Mouse (Mus musculus) CH12.LX (cell line): ENCODE results near the gene Plekhg3. TPM values are rescaled to one million over a fixed set of nuclear protein-coding genes. Genes with fewer than 3 reads are reported as not detected.

Experiments
- DNase-seq: peaks from one replicate; pipeline ENCODE4 v3.0.0-alpha.2; 2013; ENCODE audit errors: extremely low read depth
- H3K27ac ChIP-seq: 2 replicates; pipeline ENCODE4 v1.5.1; 2012; ENCODE audit warnings: low read depth, mild to moderate bottlenecking, control low read depth, moderate library complexity; ENCODE audit not compliant: insufficient read depth
- H3K27me3 ChIP-seq: replicated peaks from 2 replicates; pipeline ENCODE3; 2012; ENCODE audit warnings: inconsistent platforms
- H3K36me3 ChIP-seq, 2 experiments: replicated peaks in 1 of 2; 2 replicates each; pipeline versions ENCODE3 to v1.6.1; 2012; ENCODE audit warnings: inconsistent platforms in 1 of 2, low read length in 1 of 2, mild to moderate bottlenecking in 1 of 2, mixed read lengths in 1 of 2, moderate library complexity in 1 of 2; ENCODE audit not compliant: control insufficient read depth in 1 of 2, insufficient read depth in 1 of 2
- H3K4me1 ChIP-seq, 2 experiments: 2 replicates each; pipeline ENCODE4 v1.6.1; 2012; ENCODE audit warnings: inconsistent platforms in 1 of 2, moderate library complexity in 1 of 2; ENCODE audit not compliant: insufficient read depth in 2 of 2, control insufficient read depth in 1 of 2
- H3K4me2 ChIP-seq: 2 replicates; pipeline ENCODE4 v1.6.1; 2012; ENCODE audit warnings: low read depth, mild to moderate bottlenecking, control low read depth; ENCODE audit not compliant: poor library complexity, insufficient read depth, severe bottlenecking
- H3K4me3 ChIP-seq, 3 experiments: fragments of 150-350 bp in 1 of 3; sonication (generic) in 1 of 3; replicated peaks in 1 of 3; 2 replicates each; pipeline versions ENCODE3 to v1.5.1; 2011 to 2012; ENCODE audit warnings: low read depth in 2 of 3, low read length in 2 of 3, mild to moderate bottlenecking in 2 of 3, moderate library complexity in 2 of 3, control low read depth in 1 of 3, improper control_type of control experiment in 1 of 3, inconsistent platforms in 1 of 3, mixed read lengths in 1 of 3; ENCODE audit not compliant: poor library complexity in 1 of 3
- H3K79me2 ChIP-seq: replicated peaks from 2 replicates; pipeline ENCODE4 v1.6.1; 2012; ENCODE audit warnings: mild to moderate bottlenecking, moderate library complexity; ENCODE audit not compliant: control insufficient read depth, poor library complexity, insufficient read depth, severe bottlenecking; ENCODE audit errors: extremely low read depth
- H3K9ac ChIP-seq: 2 replicates; pipeline ENCODE4 v1.6.1; 2012; ENCODE audit warnings: low read depth, mild to moderate bottlenecking, control low read depth, moderate library complexity; ENCODE audit not compliant: insufficient read depth
- H3K9me3 ChIP-seq: replicated peaks from 2 replicates; pipeline ENCODE3; 2012; ENCODE audit warnings: low read length, inconsistent platforms, mixed read lengths
- BHLHE40 ChIP-seq: IDR thresholded peaks from 2 replicates; pipeline ENCODE4 v1.6.1; 2011; ENCODE audit warnings: mild to moderate bottlenecking, low read depth, low read length, improper control_type of control experiment
- CHD2 ChIP-seq: IDR thresholded peaks from 2 replicates; pipeline ENCODE4 v1.6.1; 2011; ENCODE audit warnings: low read length, improper control_type of control experiment
- CTCF ChIP-seq, 2 experiments: IDR thresholded peaks in 1 of 2; conservative IDR thresholded peaks in 1 of 2; 2 replicates each; pipeline ENCODE4 v1.5.1; 2011 to 2012; ENCODE audit warnings: low read depth in 2 of 2, low read length in 2 of 2, improper control_type of control experiment in 1 of 2, inconsistent platforms in 1 of 2, mild to moderate bottlenecking in 1 of 2, moderate library complexity in 1 of 2
- JUND ChIP-seq: conservative IDR thresholded peaks from 2 replicates; pipeline ENCODE4 v1.6.1; 2011; ENCODE audit warnings: low read depth, low read length, improper control_type of control experiment
- KAT2A ChIP-seq: IDR thresholded peaks from 2 replicates; pipeline ENCODE4 v1.6.1; 2012; ENCODE audit warnings: low read length, improper control_type of control experiment, inconsistent platforms; ENCODE audit not compliant: insufficient replicate concordance
- MAX ChIP-seq: IDR thresholded peaks from 2 replicates; pipeline ENCODE4 v1.6.1; 2011; ENCODE audit warnings: low read length, improper control_type of control experiment
- POLR2A ChIP-seq: IDR thresholded peaks from 2 replicates; pipeline ENCODE4 v1.6.1; 2011; ENCODE audit warnings: low read depth, mild to moderate bottlenecking, improper control_type of control experiment, low read length
- TCF12 ChIP-seq: IDR thresholded peaks from 2 replicates; pipeline ENCODE4 v1.6.1; 2014; ENCODE audit warnings: low read depth, mild to moderate bottlenecking, inconsistent platforms, low read length, improper control_type of control experiment
- ZKSCAN1 ChIP-seq: IDR thresholded peaks from 2 replicates; pipeline ENCODE4 v1.6.1; 2012; ENCODE audit warnings: low read depth, inconsistent platforms, low read length, improper control_type of control experiment, borderline replicate concordance
- ZMIZ1 ChIP-seq: IDR thresholded peaks from 2 replicates; pipeline ENCODE4 v1.6.1; 2012; ENCODE audit warnings: low read depth, mild to moderate bottlenecking, inconsistent platforms, low read length, improper control_type of control experiment
- dilution Hi-C: fragments of 300-500 bp; cut with MboI; formaldehyde crosslinking; loops from 2 replicates; pipeline ENCODE4 v1.14.3; 2020; ENCODE audit warnings: low sequenced_read_pairs; ENCODE audit not compliant: extremely low pct_unique_long_range_greater_than_20kb, extremely low pct_ligation_motif_present
- in situ Hi-C: fragments of 300-500 bp; cut with MboI; formaldehyde crosslinking; loops from 3 replicates; pipeline ENCODE4 v1.14.3; 2019; ENCODE audit warnings: low sequenced_read_pairs, low pct_ligation_motif_present, low pct_unique_long_range_greater_than_20kb, mixed read lengths
- polyA plus RNA-seq: library from polyadenylated mRNA; unstranded; fragments of >175 nt; gene quantifications from 2 replicates; pipeline ENCODE4 v1.2.1, GENCODE M21; 2012; ENCODE audit warnings: low read depth; ENCODE audit not compliant: insufficient read length
- total RNA-seq, 2 experiments: library from RNA; depleted of rRNA; stranded (reverse); fragments of 300-350 nt in 1 of 2; fragments of >200 nt in 1 of 2; gene quantifications; 2 replicates each; pipeline ENCODE4 v1.2.3; 2012 to 2014

Gene Plekhg3
- total and polyA plus RNA-seq, 3 experiments = 0.04 to 6.1 (median 0.27) TPM

- Histone ChIP-seq H3K4me1 (no peaks in the 10 kb centered on the region), H3K79me2 (no peaks in the 10 kb centered on the region), H3K4me3 (no peak overlapping the region), H3K9ac (no peak overlapping the region), H3K27me3 (peaks cover 70% of the 10 kb centered on the region), H3K27ac (no peak overlapping the region), H3K36me3 (no peaks in the 10 kb centered on the region), H3K4me2 (no peak overlapping the region), H3K9me3 (no peaks in the 10 kb centered on the region)
- in situ Hi-C loops (no loop called here), dilution Hi-C loops (no loop called here)
- TF ChIP-seq CTCF (conservative IDR thresholded peaks at IDR 0.05 in 1 of 2, IDR thresholded peaks at IDR 0.05 in 1 of 2; ENCODE audit: low read depth in 2 of 2, low read length in 2 of 2) (no peak), ZKSCAN1 (no peak), ZMIZ1 (no peak), MAX (no peak), CHD2 (no peak), JUND (no peak), BHLHE40 (no peak), POLR2A (no peak), KAT2A (no peak), TCF12 (no peak)
- no peak for DNase-seq
Measured at GRCm38 (mm10) chr12:76623374-76623773, 92.7 kb downstream of the Plekhg3 start.

Other genes starting within 250 kb of the Plekhg3 start
- 0.38 and 0.67 TPM in 2 replicates for gene Akap5, start 206.0 kb upstream of the Plekhg3 start, total RNA-seq (2012; rRNA removed)
- 0.27 and 0.32 TPM in 2 replicates for gene Akap5, start 206.0 kb upstream of the Plekhg3 start, total RNA-seq (2014; rRNA removed)
- gene Akap5, start 206.0 kb upstream of the Plekhg3 start, polyA plus RNA-seq = 0.76 and 0.89 TPM in 2 replicates
- 7.3 TPM in 2 replicates for gene Zbtb25, start 161.3 kb upstream of the Plekhg3 start, total RNA-seq (2012; rRNA removed)
- 6.6 and 7.2 TPM in 2 replicates for gene Zbtb25, start 161.3 kb upstream of the Plekhg3 start, total RNA-seq (2014; rRNA removed)
- 8.5 and 18.7 TPM in 2 replicates for gene Zbtb25, start 161.3 kb upstream of the Plekhg3 start, polyA plus RNA-seq
- gene Zbtb1, start 160.6 kb upstream of the Plekhg3 start, total RNA-seq (2012; rRNA removed) = 6.4 and 7.5 TPM in 2 replicates
- 22.0 and 24.9 TPM in 2 replicates for gene Zbtb1, start 160.6 kb upstream of the Plekhg3 start, total RNA-seq (2014; rRNA removed)
- 16.0 and 17.1 TPM in 2 replicates for gene Zbtb1, start 160.6 kb upstream of the Plekhg3 start, polyA plus RNA-seq
- gene Hspa2, start 126.7 kb upstream of the Plekhg3 start, total RNA-seq (2012; rRNA removed) = 4.7 and 5.3 TPM in 2 replicates
- gene Hspa2, start 126.7 kb upstream of the Plekhg3 start, total RNA-seq (2014; rRNA removed) = 3.4 and 3.6 TPM in 2 replicates
- gene Hspa2, start 126.7 kb upstream of the Plekhg3 start, polyA plus RNA-seq = 3.4 and 3.8 TPM in 2 replicates
- gene Ppp1r36, start 113.4 kb upstream of the Plekhg3 start, total RNA-seq (2012; rRNA removed) = not detected in 2 replicates
- not detected in 2 replicates for gene Ppp1r36, start 113.4 kb upstream of the Plekhg3 start, total RNA-seq (2014; rRNA removed)
- gene Ppp1r36, start 113.4 kb upstream of the Plekhg3 start, polyA plus RNA-seq = not detected in 2 replicates
- 0.04 and 0.08 TPM in 2 replicates for gene Sptb, start 179.7 kb downstream of the Plekhg3 start, total RNA-seq (2012; rRNA removed)
- gene Sptb, start 179.7 kb downstream of the Plekhg3 start, total RNA-seq (2014; rRNA removed) = 0.01 and 0.03 TPM in 2 replicates
- gene Sptb, start 179.7 kb downstream of the Plekhg3 start, polyA plus RNA-seq = 0.04 and 0.08 TPM in 2 replicates
- gene Churc1, start 234.6 kb downstream of the Plekhg3 start, total RNA-seq (2012; rRNA removed) = 87.1 and 92.0 TPM in 2 replicates
- 139 and 160 TPM in 2 replicates for gene Churc1, start 234.6 kb downstream of the Plekhg3 start, total RNA-seq (2014; rRNA removed)
- gene Churc1, start 234.6 kb downstream of the Plekhg3 start, polyA plus RNA-seq = 48.9 and 52.0 TPM in 2 replicates
- gene Fntb, start 234.7 kb downstream of the Plekhg3 start, total RNA-seq (2012; rRNA removed) = 8.8 and 9.2 TPM in 2 replicates
- 4.8 and 5.6 TPM in 2 replicates for gene Fntb, start 234.7 kb downstream of the Plekhg3 start, total RNA-seq (2014; rRNA removed)
- 19.5 and 25.3 TPM in 2 replicates for gene Fntb, start 234.7 kb downstream of the Plekhg3 start, polyA plus RNA-seq